Mouse (Mus musculus): ENCODE results near the gene Gm10944.
A peak's percentile ranks its signal among the peaks of the same experiment; 100 is the strongest.

The Gm10944 gene

GRCm38 (mm10) chr10:10681048-10681447 is at the start of gene Gm10944:
Gene Gm10944 (plus strand): TSS chr10:10681348.
- DNase-seq (ENCODE audit: extremely low spot score, low spot score) = no peak

GRCm38 (mm10) chr10:10655991-10656390 is 25.2 kb upstream of the Gm10944 start:
- no peak for DNase-seq (ENCODE audit: extremely low spot score, low spot score)

GRCm38 (mm10) chr10:10656621-10657020 is 24.5 kb upstream of the Gm10944 start:
- DNase-seq (ENCODE audit: extremely low spot score, low spot score) = no peak

DNA sequence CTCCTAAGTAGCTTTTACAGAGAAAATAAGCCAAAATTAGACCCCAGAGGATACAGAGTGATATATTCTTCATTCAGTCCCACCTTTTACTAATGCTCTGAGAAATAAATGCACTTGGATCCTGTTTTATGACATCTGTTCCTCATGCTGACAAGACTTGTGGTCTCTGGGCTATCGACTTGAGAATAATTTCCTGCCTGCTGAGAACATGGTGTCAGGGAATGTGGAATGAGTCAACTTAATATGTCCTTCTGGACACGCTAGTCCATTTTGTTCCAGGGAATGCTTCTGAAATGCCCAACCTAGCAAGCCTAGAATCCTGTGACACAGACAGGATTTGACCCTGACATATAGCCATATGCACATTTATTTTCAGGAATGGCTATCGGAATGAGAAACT is 22.0 kb upstream of the Gm10944 start:
- no peak for DNase-seq (ENCODE audit: extremely low spot score, low spot score)

GRCm38 (mm10) chr10:10659976-10660375 is 21.2 kb upstream of the Gm10944 start:
- no peak for DNase-seq (ENCODE audit: extremely low spot score, low spot score)

DNA sequence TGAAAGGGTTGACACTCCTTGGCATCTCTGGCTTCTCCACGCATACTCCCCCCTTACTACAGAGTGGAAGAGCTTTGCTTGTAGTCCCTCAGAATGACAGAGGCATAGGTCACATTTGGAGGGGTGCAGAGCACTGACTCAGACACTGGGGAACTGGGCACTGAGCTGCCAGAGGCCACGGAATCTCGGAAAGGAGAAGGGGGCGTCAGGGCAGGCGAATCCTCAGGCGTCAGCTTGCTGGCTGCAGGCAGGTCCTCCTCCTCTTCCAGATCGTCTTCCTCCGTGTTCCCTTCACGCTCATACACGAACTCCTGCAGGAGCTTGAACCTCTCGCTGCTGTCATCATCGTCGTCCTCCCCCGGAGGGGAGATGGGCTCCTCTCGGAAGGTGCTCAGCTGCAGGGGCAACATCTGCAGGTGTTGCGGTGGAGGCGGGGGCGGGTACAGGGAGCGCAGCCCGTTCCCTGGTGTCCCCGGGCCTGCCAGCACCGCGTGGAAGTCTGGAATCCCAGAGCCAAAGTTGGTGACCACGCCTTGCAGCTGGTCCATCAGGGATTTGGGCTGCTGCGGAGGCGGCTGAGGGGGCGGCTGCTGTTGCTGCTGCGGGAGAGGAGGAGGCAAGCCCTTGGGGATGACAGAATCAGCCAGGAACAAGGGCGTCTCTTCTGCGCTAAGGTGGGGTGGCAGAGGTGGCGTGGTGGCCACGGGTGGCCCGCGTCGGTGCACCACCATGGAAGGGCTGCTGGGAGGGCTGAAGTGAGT is 7.9 kb downstream of the Gm10944 start:
- peak; percentile 47 for DNase-seq (ENCODE audit: extremely low spot score, low spot score)

- DNase-seq (ENCODE audit: extremely low spot score, low spot score) = no peak
Measured at GRCm38 (mm10) chr10:10689668-10690223, 8.6 kb downstream of the Gm10944 start.

DNA sequence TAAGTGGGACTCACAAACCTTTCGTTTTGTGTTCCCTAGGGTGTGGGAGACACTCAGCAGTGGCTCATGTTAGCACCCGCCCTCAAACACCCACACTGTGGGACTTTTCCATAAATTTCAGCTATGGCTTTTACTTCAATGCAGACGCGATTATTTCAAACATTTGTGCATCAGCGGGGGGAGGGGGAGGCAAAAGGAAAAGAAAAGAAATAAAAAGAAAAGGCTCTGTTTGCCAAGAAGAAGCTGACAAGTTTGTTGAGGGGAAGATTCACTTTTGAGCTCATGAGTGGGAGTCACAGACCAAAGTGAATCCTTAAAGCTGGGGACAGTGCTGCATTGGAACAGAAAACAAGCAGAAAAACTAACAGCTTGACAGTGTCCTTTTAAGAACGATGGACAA is 16.3 kb downstream of the Gm10944 start:
- no peak for DNase-seq (ENCODE audit: extremely low spot score, low spot score)

GRCm38 (mm10) chr10:10700903-10701302 is 19.8 kb downstream of the Gm10944 start:
- no peak for DNase-seq (ENCODE audit: extremely low spot score, low spot score)

DNA sequence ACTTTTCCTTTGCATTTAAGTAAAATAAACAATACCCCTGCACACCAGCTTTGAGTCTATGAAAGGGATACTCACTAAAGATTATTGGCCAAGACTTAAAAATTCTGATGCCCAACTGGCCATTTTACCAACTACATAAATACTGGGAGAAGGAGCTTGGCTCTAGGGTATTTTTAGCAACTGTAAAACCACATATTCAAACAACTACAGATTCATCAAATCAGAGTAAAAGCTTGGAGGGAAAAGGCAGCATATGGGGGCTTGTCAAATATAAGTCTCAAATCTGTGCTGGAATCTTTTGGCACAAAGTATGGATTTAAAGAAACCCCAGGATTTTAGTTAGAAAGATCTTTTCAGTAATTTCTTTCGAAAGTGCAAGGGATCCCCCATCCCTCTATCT is 20.2 kb downstream of the Gm10944 start:
- no peak for DNase-seq (ENCODE audit: extremely low spot score, low spot score)

- DNase-seq (ENCODE audit: extremely low spot score, low spot score) = no peak
Measured at GRCm38 (mm10) chr10:10708031-10708430, 26.9 kb downstream of the Gm10944 start.

GRCm38 (mm10) chr10:10710359-10710758 is 29.2 kb downstream of the Gm10944 start:
- no peak for DNase-seq (ENCODE audit: extremely low spot score, low spot score)

DNA sequence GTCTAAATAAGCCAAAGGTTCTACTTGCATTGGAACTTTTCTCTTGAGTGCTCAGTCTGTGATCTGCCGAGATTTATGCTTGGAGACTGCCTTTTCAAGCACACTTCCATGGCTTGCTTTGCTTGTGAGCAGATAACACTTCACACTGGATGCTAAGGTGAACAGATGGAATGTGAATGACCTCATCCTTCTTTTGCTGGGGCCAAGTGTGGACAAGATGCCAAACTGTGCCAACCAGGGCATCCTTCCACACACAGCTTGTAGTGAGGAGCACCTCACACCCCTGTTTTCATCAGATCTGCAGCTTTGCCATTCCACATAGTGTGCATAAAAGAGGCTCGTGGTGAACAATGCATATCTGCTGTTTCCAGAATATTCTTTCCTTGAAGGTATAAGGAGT is 29.7 kb downstream of the Gm10944 start:
- DNase-seq (ENCODE audit: extremely low spot score, low spot score) = no peak

GRCm38 (mm10) chr10:10726501-10726900 is 45.4 kb downstream of the Gm10944 start:
- DNase-seq (ENCODE audit: extremely low spot score, low spot score) = no peak

Measured in neural tube, embryonic 10.5 days (tissue).